Mouse (Mus musculus): ENCODE results near the gene B2m.

Gene B2m

GRCm38 (mm10) chr2:122151221-122151620, 3.7 kb downstream of the B2m start:
- no peak for DNase-seq

- DNase-seq, result no peak
Measured at GRCm38 (mm10) chr2:122152850-122153249, 5.4 kb downstream of the B2m start.

GRCm38 (mm10) chr2:122153681-122154365, 6.3 kb downstream of the B2m start:
- no peak for DNase-seq

GRCm38 (mm10) chr2:122154479-122154878, 7.0 kb downstream of the B2m start:
- DNase-seq, result no peak

GRCm38 (mm10) chr2:122155292-122155691, 7.8 kb downstream of the B2m start:
- no peak for DNase-seq

- no peak for DNase-seq
Measured at GRCm38 (mm10) chr2:122156051-122156700, 8.7 kb downstream of the B2m start.

- DNase-seq, result no peak
Measured at GRCm38 (mm10) chr2:122157561-122157960, 10.1 kb downstream of the B2m start.

GRCm38 (mm10) chr2:122158362-122158802, 10.9 kb downstream of the B2m start:
- no peak for DNase-seq

GRCm38 (mm10) chr2:122159667-122160066, 12.2 kb downstream of the B2m start:
- DNase-seq, result no peak

GRCm38 (mm10) chr2:122160680-122161079, 13.2 kb downstream of the B2m start, which contains the start of gene Trim69:
Gene Trim69, plus strand, starts transcription at chr2:122160700.
- peak; percentile 86 to 94 for DNase-seq

GRCm38 (mm10) chr2:122161542-122161941, 14.1 kb downstream of the B2m start:
- no peak for DNase-seq

- no peak for DNase-seq
Measured at GRCm38 (mm10) chr2:122162529-122162928, 15.0 kb downstream of the B2m start.

- DNase-seq, result no peak
Measured at GRCm38 (mm10) chr2:122163430-122164195, 16.1 kb downstream of the B2m start.

GRCm38 (mm10) chr2:122164293-122164692, 16.8 kb downstream of the B2m start:
- DNase-seq, result no peak

GRCm38 (mm10) chr2:122171292-122171691, 23.8 kb downstream of the B2m start:
- no peak for DNase-seq

GRCm38 (mm10) chr2:122172188-122172587, 24.7 kb downstream of the B2m start:
- no peak for DNase-seq

- DNase-seq, result no peak
Measured at GRCm38 (mm10) chr2:122180051-122180822, 32.8 kb downstream of the B2m start.

GRCm38 (mm10) chr2:122185086-122185485, 37.6 kb downstream of the B2m start:
- DNase-seq, result no peak

- no peak for DNase-seq
Measured at GRCm38 (mm10) chr2:122186106-122186505, 38.6 kb downstream of the B2m start, which contains the start of the genes Patl2 and Terb2. Gene Patl2, minus strand, starts transcription at chr2:122186189. Gene Terb2, plus strand, starts transcription at chr2:122186272.

GRCm38 (mm10) chr2:122186751-122187150, 39.3 kb downstream of the B2m start:
- no peak for DNase-seq

GRCm38 (mm10) chr2:122191849-122192248, 44.4 kb downstream of the B2m start:
- DNase-seq, result no peak

- no peak for DNase-seq
Measured at GRCm38 (mm10) chr2:122194509-122194929, 47.0 kb downstream of the B2m start.

GRCm38 (mm10) chr2:122201501-122201900, 54.0 kb downstream of the B2m start:
- no peak for DNase-seq

Measured in kidney, postnatal 25 days (tissue).